Mouse (Mus musculus): Measurements from ENCODE around the gene Rph3a.
"Not testable (repeated sequence)": the region's sequence is repeated elsewhere in the genome, so short reads cannot be mapped to it uniquely, and the experiment has no call there.

Gene Rph3a

GRCm38 (mm10) chr5:120908196-120908920 lies 101.5 kb downstream of the Rph3a start:
- no peak for DNase-seq (ENCODE audit: low read depth)

- DNase-seq (ENCODE audit: low read depth) = not testable (repeated sequence)
These were observed 102.8 kb downstream of the Rph3a start, which contains the start of gene Oas1a for GRCm38 (mm10) chr5:120906791-120907733. TSS of gene Oas1a (minus strand) at chr5:120907521.

- DNase-seq (ENCODE audit: low read depth) = no peak
These were observed 107.8 kb downstream of the Rph3a start for GRCm38 (mm10) chr5:120902056-120902455.

- DNase-seq (ENCODE audit: low read depth) = no peak
These were observed 109.2 kb downstream of the Rph3a start for GRCm38 (mm10) chr5:120900666-120901065.

- no peak for DNase-seq (ENCODE audit: low read depth)
These were observed 111.2 kb downstream of the Rph3a start for GRCm38 (mm10) chr5:120898726-120899125.

GRCm38 (mm10) chr5:120898307-120898706 lies 111.6 kb downstream of the Rph3a start:
- DNase-seq (ENCODE audit: low read depth) = no peak

- no peak for DNase-seq (ENCODE audit: low read depth)
These were observed 114.5 kb downstream of the Rph3a start for GRCm38 (mm10) chr5:120895231-120895900.

GRCm38 (mm10) chr5:120894692-120895091 lies 115.2 kb downstream of the Rph3a start:
- not testable (repeated sequence) for DNase-seq (ENCODE audit: low read depth)

- not testable (repeated sequence) for DNase-seq (ENCODE audit: low read depth)
These were observed 116.0 kb downstream of the Rph3a start for GRCm38 (mm10) chr5:120893866-120894265.

- no peak for DNase-seq (ENCODE audit: low read depth)
These were observed 117.6 kb downstream of the Rph3a start for GRCm38 (mm10) chr5:120892243-120892660.

GRCm38 (mm10) chr5:120891566-120892242 lies 118.2 kb downstream of the Rph3a start:
- DNase-seq (ENCODE audit: low read depth) = not testable (repeated sequence)

GRCm38 (mm10) chr5:120890991-120891390 lies 118.9 kb downstream of the Rph3a start:
- no peak for DNase-seq (ENCODE audit: low read depth)
